Mouse (Mus musculus) testis, adult 2 months (tissue): Measurements from ENCODE around the gene Sptbn4.
A peak's percentile ranks its signal among the peaks of the same experiment; 100 is the strongest.

Source experiments
- CTCF ChIP-seq: fragments of 200-500 bp; IDR thresholded peaks from 2 replicates; pipeline ENCODE4 v1.5.1; 2012; ENCODE audit warnings: low read depth, mild to moderate bottlenecking, inconsistent platforms, low read length, moderate library complexity; ENCODE audit not compliant: control insufficient read depth, insufficient read depth, insufficient replicate concordance
- POLR2A ChIP-seq: fragments of 200-500 bp; IDR thresholded peaks from 2 replicates; pipeline ENCODE4 v1.6.1; 2012; ENCODE audit warnings: low read depth, mild to moderate bottlenecking, inconsistent platforms, low read length, moderate library complexity; ENCODE audit not compliant: control insufficient read depth

- TF ChIP-seq CTCF = peak; percentile 34; the same call in 1 of the 2 replicates
- TF ChIP-seq POLR2A = no peak
Measured at GRCm38 (mm10) chr7:27314393-27314792, 133.1 kb downstream of the Sptbn4 start.
